Comparison of ENCODE assay signal across 24 mouse cellular contexts in the genomic region with DNA sequence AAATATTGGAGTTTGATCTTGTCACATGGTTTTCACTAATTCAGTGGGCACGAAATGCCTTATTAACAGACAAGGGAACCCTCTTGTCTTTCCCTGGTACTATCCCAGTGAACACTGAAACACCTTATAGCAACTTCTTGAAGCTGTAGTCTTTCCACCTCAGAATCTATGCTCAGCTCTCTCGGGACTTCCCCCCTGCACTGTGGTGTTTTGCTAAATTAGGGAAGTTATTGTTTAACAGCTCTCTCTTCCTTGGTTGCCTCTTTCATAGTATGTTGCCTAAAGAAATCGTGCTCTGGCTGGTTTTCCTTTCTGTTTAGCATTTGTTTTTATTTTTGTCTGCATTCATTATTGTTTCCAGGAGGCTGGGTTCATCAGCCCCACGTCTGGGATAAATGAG.
A peak's percentile ranks its signal among the peaks of the same experiment; 100 is the strongest.
DNase-seq lines count a peak whose midpoint lies in the region; ATAC-seq and TF ChIP-seq lines count a peak whose summit lies in the region.
"Had no signal": no experiment of that assay in that cellular context is flagged by ENCODE, and none has a peak within 500 bp of the region (broad histone marks: within the 10 kb centered on the region; RNA-seq: fewer than 3 reads in every experiment).

No protein-coding gene starts in this region.

- no peak overlapping the region for H3K9ac ChIP-seq in CH12.LX (ENCODE audit: insufficient read depth, low read depth)
- H3K9ac ChIP-seq: embryonic facial prominence, embryonic 12.5 days; embryonic facial prominence, embryonic 15.5 days; forebrain, postnatal 0 days; hindbrain, embryonic 14.5 days had no signal

- no peak for TF ChIP-seq EP300 in CH12.LX (IDR thresholded peaks at IDR 0.05; ENCODE audit: low read length)

- DNase-seq in CH12.LX (ENCODE audit: extremely low read depth): peak; percentile 52
- DNase-seq in gastrocnemius, postnatal 4 days (ENCODE audit: low spot score in 2 of 2): no peak
- no peak for DNase-seq in lung, postnatal 4 days
- DNase-seq in embryo, embryonic 10 days (ENCODE audit: low spot score): no peak
- DNase-seq: adrenal gland, postnatal 10 days; cerebellum, adult 11-12 months; cerebellum, adult 8-10 months; cerebellum, postnatal 10 days; cerebellum, postnatal 36 days; forebrain, postnatal 0 days; gastrocnemius, postnatal 25 days; kidney, adult 18-20 months had no signal

- no peak for TF ChIP-seq CTCF in CH12.LX (conservative IDR thresholded peaks at IDR 0.05 in 1 of 2, IDR thresholded peaks at IDR 0.05 in 1 of 2; ENCODE audit: low read depth in 2 of 2, low read length in 2 of 2)

- no peaks in the 10 kb centered on the region for H3K9me3 ChIP-seq in CH12.LX (replicated peaks; ENCODE audit: low read length)
- H3K9me3 ChIP-seq: embryonic facial prominence, embryonic 12.5 days; embryonic facial prominence, embryonic 15.5 days had no signal

- dilution Hi-C loops in CH12.LX (cut with MboI; ENCODE audit: extremely low pct_ligation_motif_present, extremely low pct_unique_long_range_greater_than_20kb, low sequenced_read_pairs): no loop called here

- peaks cover 0 to 10% of the 10 kb centered on the region in 2 experiments; a peak in 2 of 4 replicates for H3K4me1 ChIP-seq in CH12.LX (ENCODE audit: control insufficient read depth in 1 of 2, insufficient read depth in 2 of 2)
- H3K4me1 ChIP-seq: embryonic facial prominence, embryonic 12.5 days had no signal

- H3K4me2 ChIP-seq in CH12.LX (ENCODE audit: insufficient read depth, low read depth, poor library complexity, severe bottlenecking): peak overlapping the region; percentile 61; the same call in 1 of the 2 replicates
- H3K4me2 ChIP-seq: embryonic facial prominence, embryonic 12.5 days; embryonic facial prominence, embryonic 15.5 days; heart, embryonic 11.5 days; hindbrain, embryonic 14.5 days had no signal

- H3K27me3 ChIP-seq in CH12.LX (replicated peaks): no peaks in the 10 kb centered on the region
- H3K27me3 ChIP-seq: embryonic facial prominence, embryonic 12.5 days; embryonic facial prominence, embryonic 15.5 days had no signal

- TF ChIP-seq RAD21 in CH12.LX (IDR thresholded peaks at IDR 0.05; ENCODE audit: low read depth, low read length): no peak

- no peak for TF ChIP-seq POLR2A in CH12.LX (IDR thresholded peaks at IDR 0.05; ENCODE audit: low read depth, low read length)

- H3K79me2 ChIP-seq in CH12.LX (replicated peaks; ENCODE audit: control insufficient read depth, extremely low read depth, insufficient read depth, poor library complexity, severe bottlenecking): no peaks in the 10 kb centered on the region

- ATAC-seq in hematopoietic stem cell, adult 5-6 weeks (replicated peaks in 1 of 2; ENCODE audit: insufficient read depth in 1 of 2, low FRiP score in 2 of 2, low TSS enrichment in 1 of 2, low read depth in 1 of 2, poor library complexity in 2 of 2, severe bottlenecking in 2 of 2): peak; percentile 46 to 64; a peak in 2 of 4 replicates
- 0 out of 2 replicates have a peak, but pooled peaks have one; percentile 43 for ATAC-seq in monocyte, adult 5-6 weeks (replicated peaks; ENCODE audit: insufficient number of reproducible peaks, low FRiP score, low TSS enrichment, poor library complexity, severe bottlenecking)
- ATAC-seq: activated CD4-positive, CD25-positive, alpha-beta regulatory T cell, adult 4 months; CD4-positive, CD25-positive, alpha-beta regulatory T cell, adult 4 months; forebrain, embryonic 14.5 days; forebrain, postnatal 0 days; hindbrain, postnatal 0 days; inflammation-experienced regulatory T-cells, adult 6 months; intestine, embryonic 16.5 days had no signal

- H3K27ac ChIP-seq in CH12.LX (ENCODE audit: insufficient read depth, low read depth): no peak overlapping the region
- H3K27ac ChIP-seq: embryonic facial prominence, embryonic 12.5 days; embryonic facial prominence, embryonic 15.5 days; hindbrain, embryonic 14.5 days; hindbrain, postnatal 0 days had no signal

- no peaks in the 10 kb centered on the region for H3K36me3 ChIP-seq in CH12.LX (replicated peaks in 1 of 2; ENCODE audit: control insufficient read depth in 1 of 2, insufficient read depth in 1 of 2, low read length in 1 of 2)
- H3K36me3 ChIP-seq: embryonic facial prominence, embryonic 12.5 days; embryonic facial prominence, embryonic 15.5 days had no signal

- in situ Hi-C loops in CH12.LX (cut with MboI; ENCODE audit: low pct_ligation_motif_present, low pct_unique_long_range_greater_than_20kb, low sequenced_read_pairs): no loop called here

- H3K4me3 ChIP-seq in CH12.LX (replicated peaks in 1 of 3; ENCODE audit: low read depth in 2 of 3, low read length in 2 of 3, poor library complexity in 1 of 3): peak overlapping the region in 1 of 3 experiments; percentile 26
- H3K4me3 ChIP-seq: embryonic facial prominence, embryonic 12.5 days; embryonic facial prominence, embryonic 15.5 days had no signal

TF ChIP-seq in CH12.LX, 34 proteins besides CTCF, POLR2A, EP300 and RAD21:
- TF ChIP-seq ETS1 (conservative IDR thresholded peaks at IDR 0.05; ENCODE audit: low read depth, low read length) (no peak), NRF1 (IDR thresholded peaks at IDR 0.05; ENCODE audit: low read depth, low read length) (no peak), ELF1 (IDR thresholded peaks at IDR 0.05; ENCODE audit: low read depth, low read length) (no peak), PAX5 (IDR thresholded peaks at IDR 0.05; ENCODE audit: low read length) (no peak), ZC3H11A (IDR thresholded peaks at IDR 0.05; ENCODE audit: low read depth, low read length) (no peak), ZKSCAN1 (IDR thresholded peaks at IDR 0.05; ENCODE audit: borderline replicate concordance, low read depth, low read length) (no peak), SIN3A (IDR thresholded peaks at IDR 0.05; ENCODE audit: low read length) (no peak), POLR2AphosphoS2 (IDR thresholded peaks at IDR 0.05; ENCODE audit: low read depth, low read length) (no peak), BHLHE40 (IDR thresholded peaks at IDR 0.05; ENCODE audit: low read depth, low read length) (no peak)
